Mouse (Mus musculus): ENCODE results near the gene Fbxl5.

DNA sequence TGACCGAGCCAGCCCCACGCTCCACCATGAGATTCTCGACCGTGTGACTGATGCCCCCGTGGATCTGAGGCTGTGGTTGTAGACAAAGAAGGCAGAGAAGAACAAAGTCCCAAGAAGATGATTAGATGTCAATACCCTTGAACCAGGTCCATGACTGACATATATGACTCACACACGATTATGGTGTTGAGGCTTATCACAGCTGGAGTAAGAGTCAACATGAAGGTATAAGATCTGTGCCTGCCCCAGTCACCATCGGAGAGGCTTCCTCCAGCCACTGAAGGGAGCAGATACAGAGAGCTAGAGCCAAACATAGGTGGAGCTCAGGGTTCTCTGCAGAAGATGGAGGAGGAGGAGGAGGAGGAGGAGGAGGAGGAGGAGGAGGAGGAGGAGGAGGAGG lies 15.1 kb downstream of the Fbxl5 start:
- TF ChIP-seq POLR2A (IDR thresholded peaks at IDR 0.05; ENCODE audit: low read depth, low read length) (no peak), CTCF (IDR thresholded peaks at IDR 0.05; ENCODE audit: borderline replicate concordance, insufficient read depth, low read length) (no peak)

Data from embryonic fibroblast, embryonic 13.5 days (primary cell).